Mouse (Mus musculus) liver, postnatal 0 days (tissue): Measurements from ENCODE around the gene Zfp2. TPM values are rescaled to one million over a fixed set of nuclear protein-coding genes. Genes with fewer than 3 reads are reported as not detected.
A peak's percentile ranks its signal among the peaks of the same experiment; 100 is the strongest.

Experiments
- ATAC-seq: fragments of 200-750 bp; cut with Nextera tagmentation; 2 replicates; pipeline ENCODE4 v1.8.0; 2017; ENCODE audit warnings: mild to moderate bottlenecking, moderate library complexity
- DNase-seq: peaks from one replicate; pipeline ENCODE4 v3.0.0-alpha.2; 2016
- H3K27ac ChIP-seq: fragments of 300-500 bp; sonication (generic); 2 replicates; pipeline ENCODE4 v1.5.1; 2014; ENCODE audit warnings: antibody characterized with exemption, moderate library complexity, mild to moderate bottlenecking, low read depth
- H3K27me3 ChIP-seq: fragments of 300-500 bp; sonication (generic); 2 replicates; pipeline ENCODE4 v1.6.1; 2014; ENCODE audit warnings: low read length, control low read depth, mixed read lengths; ENCODE audit not compliant: insufficient read depth
- H3K36me3 ChIP-seq: fragments of 300-500 bp; sonication (generic); replicated peaks from 2 replicates; pipeline ENCODE4 v1.6.1; 2014; ENCODE audit warnings: mild to moderate bottlenecking, control low read depth, low read length, moderate library complexity, mixed read lengths; ENCODE audit not compliant: insufficient read depth
- H3K4me1 ChIP-seq: fragments of 300-500 bp; sonication (generic); 2 replicates; pipeline ENCODE4 v1.6.1; 2014; ENCODE audit warnings: antibody characterized with exemption, mild to moderate bottlenecking, control low read depth; ENCODE audit not compliant: insufficient read depth
- H3K4me2 ChIP-seq: fragments of 300-500 bp; sonication (generic); 2 replicates; pipeline ENCODE4 v1.6.1; 2014; ENCODE audit warnings: low read depth, mild to moderate bottlenecking, low read length, moderate library complexity, mixed read lengths
- H3K4me3 ChIP-seq: fragments of 300-500 bp; sonication (generic); 2 replicates; pipeline ENCODE4 v1.5.1; 2014; ENCODE audit warnings: low read depth, low read length
- H3K9ac ChIP-seq: fragments of 300-500 bp; sonication (generic); replicated peaks from 2 replicates; pipeline ENCODE4 v1.6.1; 2014; ENCODE audit warnings: mild to moderate bottlenecking, moderate library complexity
- H3K9me3 ChIP-seq: fragments of 300-500 bp; sonication (generic); 2 replicates; pipeline ENCODE4 v1.6.1; 2016; ENCODE audit warnings: mild to moderate bottlenecking, control low read depth, low read length, mixed read lengths
- CTCF ChIP-seq: sonication (generic); IDR thresholded peaks from 2 replicates; pipeline ENCODE4 v1.5.1; 2016; ENCODE audit warnings: antibody characterized with exemption, low read depth
- EP300 ChIP-seq: IDR thresholded peaks from 2 replicates; pipeline ENCODE4 v1.6.1; 2016; ENCODE audit warnings: antibody characterized with exemption, low read depth, mild to moderate bottlenecking
- WGBS: fragments of 180-500 bp; shearing (Covaris S2); extraction: QIAGEN DNeasy Blood & Tissue Kit; methylation state at CpG from one replicate; pipeline ENCODE4 v1.1.7; 2014; ENCODE audit not compliant: insufficient replicate concordance; 5-methylcytosine and 5-hydroxymethylcytosine counted together
- polyA plus RNA-seq: library from polyadenylated mRNA; unstranded; fragments of >200 nt; fragmentation: Nextera tagmentation; extraction: Ambion mirVana; gene quantifications from 2 replicates; pipeline ENCODE4 v1.2.1, GENCODE M21; 2015

Gene Zfp2
- polyA plus RNA-seq, 1 experiment from 2014 or later, result 1.5 TPM

DNA sequence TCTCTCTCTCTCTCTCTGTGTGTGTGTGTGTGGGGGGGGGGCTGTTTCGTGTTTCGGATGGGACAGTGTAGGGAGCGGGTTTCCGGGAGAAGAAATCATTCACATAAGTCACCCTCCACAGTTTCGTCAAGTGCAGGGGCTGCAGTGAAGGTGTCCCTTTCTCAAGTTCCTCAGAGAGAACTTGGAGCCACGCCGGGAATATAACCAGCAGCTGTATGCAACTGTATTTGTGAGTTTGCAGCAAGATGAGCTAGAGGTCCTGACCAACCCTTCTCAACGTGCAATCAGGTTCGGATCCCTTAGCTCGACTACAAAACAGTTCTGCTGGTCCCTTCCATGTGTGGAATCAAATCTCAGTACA lies 29.1 kb downstream of the Zfp2 start:
- Histone ChIP-seq H3K27me3 (no peaks in the 10 kb centered on the region), H3K4me1 (peaks cover 5% of the 10 kb centered on the region), H3K9me3 (no peaks in the 10 kb centered on the region), H3K36me3 (no peaks in the 10 kb centered on the region), H3K9ac (0 out of 2 replicates have a peak overlapping the region, but pooled peaks have one; percentile 5), H3K4me3 (peak overlapping the region; percentile 25), H3K4me2 (peak overlapping the region; percentile 63), H3K27ac (no peak overlapping the region)
- DNase-seq, result no peak
- no peak for ATAC-seq
- TF ChIP-seq CTCF (no peak), EP300 (no peak)
- 25% methylated on average over 10 of the region's 10 CpGs for WGBS

DNA sequence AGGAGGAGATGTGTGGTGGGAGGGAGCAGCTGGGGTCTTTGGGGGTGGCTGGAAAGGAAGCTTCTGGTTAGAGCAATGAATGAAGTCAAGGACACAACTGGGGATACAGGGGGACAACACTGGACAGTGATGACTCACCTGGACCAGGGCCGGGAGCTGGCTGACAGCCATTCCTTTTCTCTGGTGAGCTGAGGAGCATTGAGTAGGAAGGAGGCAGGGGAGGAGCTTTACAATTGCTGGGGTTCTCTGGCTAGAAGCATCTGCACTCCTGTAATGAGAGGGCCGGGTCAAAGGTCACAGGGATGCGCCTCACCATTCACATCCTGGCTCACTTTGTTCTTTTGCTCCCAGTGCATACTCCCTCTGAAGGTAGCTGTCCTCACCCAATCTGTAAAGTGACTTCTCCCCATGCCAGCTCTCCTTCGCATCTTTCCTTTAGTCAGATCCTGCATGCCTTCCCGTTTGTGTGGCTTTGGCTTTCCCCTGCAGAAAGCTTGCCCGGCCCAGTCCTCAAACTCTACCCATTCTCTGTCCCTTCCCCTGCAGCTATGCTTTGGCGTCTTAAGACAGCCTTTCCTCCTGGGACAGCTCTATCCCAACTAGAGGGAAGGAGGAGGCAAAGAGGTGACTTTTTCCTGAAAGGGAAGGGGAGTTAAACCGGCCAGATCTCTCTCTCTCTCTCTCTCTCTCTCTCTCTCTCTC lies 29.6 kb downstream of the Zfp2 start:
- Histone ChIP-seq H3K27ac (no peak overlapping the region), H3K27me3 (no peaks in the 10 kb centered on the region), H3K9me3 (no peaks in the 10 kb centered on the region), H3K4me1 (peaks cover 5% of the 10 kb centered on the region), H3K4me3 (no peak overlapping the region), H3K9ac (no peak overlapping the region), H3K4me2 (peak overlapping the region; percentile 63; the same call in 1 of the 2 replicates), H3K36me3 (no peaks in the 10 kb centered on the region)
- no peak for DNase-seq
- TF ChIP-seq EP300, result no peak
- no peak for TF ChIP-seq CTCF
- 55% methylated on average over 8 of the region's 8 CpGs for WGBS
- no peak for ATAC-seq

DNA sequence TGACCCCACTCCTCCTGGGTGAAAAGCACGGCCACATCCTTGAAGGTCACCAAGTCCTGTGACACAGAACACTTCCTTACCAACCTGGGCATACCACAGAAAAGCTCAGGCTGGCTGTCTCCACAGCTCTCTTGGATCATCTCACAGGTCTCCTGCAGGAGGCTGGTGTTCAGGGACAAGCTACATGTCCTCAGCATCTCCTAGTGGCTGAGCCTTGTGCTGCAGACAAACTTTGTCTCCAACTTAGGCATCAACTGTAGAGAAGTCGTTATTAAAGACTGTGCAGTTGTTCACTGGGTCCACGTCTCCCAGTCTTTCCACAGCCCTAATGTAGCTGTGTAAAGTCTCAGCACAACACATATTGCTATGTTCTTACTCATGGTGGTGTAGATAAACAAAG lies 32.2 kb downstream of the Zfp2 start:
- DNase-seq (no peak), ATAC-seq (no peak)
- Histone ChIP-seq H3K9ac (no peak overlapping the region), H3K4me2 (no peak overlapping the region), H3K9me3 (no peaks in the 10 kb centered on the region), H3K4me3 (no peak overlapping the region), H3K36me3 (no peaks in the 10 kb centered on the region), H3K27me3 (no peaks in the 10 kb centered on the region), H3K27ac (no peak overlapping the region), H3K4me1 (peaks cover 5% of the 10 kb centered on the region)
- WGBS, result 57% methylated on average over 3 of the region's 3 CpGs
- TF ChIP-seq CTCF (0 out of 2 replicates have a peak, but pooled peaks have one; percentile 17), EP300 (no peak)

DNA sequence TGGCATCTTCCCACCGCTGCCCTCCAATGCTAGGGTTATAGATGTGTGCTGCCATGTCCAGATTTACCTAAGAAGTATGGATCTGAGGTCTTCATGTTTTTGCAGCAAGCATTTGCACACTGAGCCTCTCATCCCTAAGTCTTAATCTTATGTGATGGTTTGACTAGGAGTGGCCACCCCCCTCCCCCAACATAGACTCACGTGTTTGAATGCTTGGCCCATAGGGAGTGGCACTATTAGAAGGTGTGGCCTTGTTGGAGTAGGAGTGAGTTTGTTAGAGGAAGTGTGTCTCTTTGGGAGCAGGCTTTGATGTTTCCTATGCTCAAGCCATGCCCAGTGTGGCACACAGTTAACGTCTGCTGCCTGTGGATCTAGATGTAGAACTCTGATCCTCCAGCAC lies 37.3 kb downstream of the Zfp2 start:
- ATAC-seq (no peak), DNase-seq (no peak)
- no peak overlapping the region for H3K4me3 ChIP-seq
- no peak overlapping the region for H3K9ac ChIP-seq
- no peaks in the 10 kb centered on the region for H3K36me3 ChIP-seq
- H3K27me3 ChIP-seq, result no peaks in the 10 kb centered on the region
- TF ChIP-seq CTCF, result no peak
- TF ChIP-seq EP300, result no peak
- no peaks in the 10 kb centered on the region for H3K4me1 ChIP-seq
- H3K27ac ChIP-seq, result no peak overlapping the region
- 65% methylated on average over 3 of the region's 3 CpGs for WGBS
- no peaks in the 10 kb centered on the region; the same call in 1 of the 2 replicates for H3K9me3 ChIP-seq
- no peak overlapping the region for H3K4me2 ChIP-seq

DNA sequence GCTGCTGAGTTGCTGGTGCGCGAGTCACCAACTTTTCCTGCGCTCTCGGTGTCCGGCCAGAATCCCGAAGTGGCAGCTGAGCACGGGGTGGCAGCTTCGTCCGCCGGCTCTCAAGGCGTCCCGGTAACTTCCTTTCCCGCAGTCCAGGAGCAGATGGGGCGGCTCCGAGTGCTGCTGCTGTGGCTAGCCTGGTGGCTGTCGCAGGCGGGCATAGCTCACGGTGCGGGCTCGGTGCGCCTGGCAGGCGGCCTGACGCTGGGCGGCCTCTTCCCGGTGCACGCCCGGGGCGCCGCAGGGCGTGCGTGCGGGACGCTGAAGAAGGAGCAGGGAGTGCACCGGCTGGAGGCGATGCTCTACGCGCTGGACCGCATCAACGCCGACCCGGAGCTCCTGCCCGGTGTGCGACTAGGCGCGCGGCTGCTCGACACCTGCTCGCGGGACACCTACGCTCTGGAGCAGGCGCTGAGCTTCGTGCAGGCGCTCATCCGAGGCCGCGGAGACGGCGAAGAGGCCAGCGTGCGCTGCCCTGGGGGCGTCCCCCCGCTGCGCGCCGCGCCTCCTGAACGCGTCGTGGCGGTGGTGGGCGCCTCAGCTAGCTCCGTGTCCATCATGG lies 64.9 kb downstream of the Zfp2 start:
- peaks cover 10% of the 10 kb centered on the region for H3K4me1 ChIP-seq
- TF ChIP-seq EP300, result no peak
- no peak for TF ChIP-seq CTCF
- H3K4me2 ChIP-seq, result peak overlapping the region; percentile 50
- H3K4me3 ChIP-seq, result peak overlapping the region; percentile 32
- H3K9ac ChIP-seq, result no peak overlapping the region
- ATAC-seq (no peak), DNase-seq (no peak)
- peaks cover 50% of the 10 kb centered on the region for H3K27me3 ChIP-seq
- no peaks in the 10 kb centered on the region for H3K9me3 ChIP-seq
- H3K27ac ChIP-seq, result no peak overlapping the region
- 1% methylated on average over 62 of the region's 72 CpGs for WGBS
- no peaks in the 10 kb centered on the region for H3K36me3 ChIP-seq

DNA sequence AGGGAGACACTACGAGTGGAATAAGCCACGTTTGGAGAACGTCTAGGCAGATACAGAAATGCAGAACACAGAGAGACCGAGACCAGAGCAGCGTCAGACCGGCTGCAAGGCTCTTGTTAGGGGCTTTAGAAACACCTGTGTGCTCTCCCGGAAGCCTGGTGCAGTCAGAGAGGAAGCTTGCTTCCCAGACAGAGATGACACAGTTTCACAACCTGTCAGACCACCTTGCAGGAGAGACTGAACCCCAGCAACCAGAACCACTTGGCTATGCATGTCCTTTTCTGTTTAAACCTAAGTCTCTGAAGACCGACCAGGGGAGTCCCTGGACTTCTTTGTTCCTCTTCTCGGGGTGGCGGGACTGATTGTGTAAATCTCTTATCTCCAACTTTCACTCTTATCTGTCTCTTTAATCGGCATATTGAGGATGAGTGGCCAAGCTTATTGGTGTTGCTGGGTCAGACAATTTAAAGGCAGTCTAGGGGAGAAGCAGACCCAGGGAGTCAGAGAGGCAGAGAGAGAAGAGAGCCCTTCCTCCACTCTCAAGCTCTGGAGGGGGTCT lies 65.7 kb downstream of the Zfp2 start, which contains the start of gene Grm6:
Gene Grm6, plus strand, starts transcription at position 509 of the 559 bp plus-strand sequence.
- H3K36me3 ChIP-seq, result no peaks in the 10 kb centered on the region
- no peak for ATAC-seq
- H3K9me3 ChIP-seq, result no peaks in the 10 kb centered on the region
- no peak within 1 kb of the TSS for H3K9ac ChIP-seq
- peak within 1 kb of the TSS; percentile 32 for H3K4me3 ChIP-seq
- no peak within 1 kb of the TSS for H3K27ac ChIP-seq
- H3K27me3 ChIP-seq, result peaks cover 50% of the 10 kb centered on the region
- H3K4me1 ChIP-seq, result peaks cover 10% of the 10 kb centered on the region
- no peak for DNase-seq
- H3K4me2 ChIP-seq, result peak within 1 kb of the TSS; percentile 50
- WGBS, result 2% methylated on average over 11 of the region's 11 CpGs
- TF ChIP-seq EP300 (no peak), CTCF (no peak)
